Mouse (Mus musculus) regulatory T cell (primary cell): ENCODE results near the gene Tmem126b.

Experiments
- in situ Hi-C: fragments of 300-600 bp; cut with MboI, MseI; formaldehyde crosslinking; loops from one replicate; pipeline ENCODE4 v1.15.1; 2025; ENCODE audit warnings: high pct_unique_total_duplicates

The Tmem126b gene

GRCm38 (mm10) chr7:90426020-90427001 lies 49.5 kb downstream of the Tmem126b start, which contains the start of gene Ccdc89:
TSS of gene Ccdc89 (plus strand) at chr7:90426577.
- in situ Hi-C loops = loop anchor here (25.0 kb wide), 1 partner anchor 439 kb away; the partner anchor contains the start of gene Eed
